Mouse (Mus musculus): ENCODE data around the gene Olfr1350.
"Not testable (repeated sequence)": the region's sequence is repeated elsewhere in the genome, so short reads cannot be mapped to it uniquely, and the experiment has no call there.

Olfr1350 gene

GRCm38 (mm10) chr7:6564541-6564940, at the start of gene Olfr1350:
Gene Olfr1350, plus strand, starts transcription at chr7:6564841.
- no peak for DNase-seq (ENCODE audit: low read depth, low spot score)

DNA sequence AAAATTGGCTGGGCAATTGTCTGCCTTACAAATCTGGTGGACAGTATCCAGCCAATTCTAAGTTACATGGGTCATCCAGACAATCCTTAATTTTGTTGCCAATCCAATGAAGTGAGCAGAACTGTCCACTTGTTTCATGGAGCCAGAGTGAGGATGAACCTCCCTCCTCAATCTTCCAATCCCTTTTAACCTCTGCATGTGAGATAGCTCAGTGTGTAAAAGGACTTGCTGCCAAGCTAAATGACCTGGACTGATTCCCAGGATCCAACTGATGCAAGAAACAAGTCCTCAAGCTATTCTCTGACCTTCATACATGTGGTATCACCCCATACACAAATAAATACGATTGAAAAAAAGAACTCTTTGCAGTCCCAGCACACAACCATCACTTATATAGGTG, 43.0 kb upstream of the Olfr1350 start:
- DNase-seq (ENCODE audit: low read depth, low spot score) = no peak

GRCm38 (mm10) chr7:6522850-6523249, 41.8 kb upstream of the Olfr1350 start, which contains the start of gene Olfr1349:
Gene Olfr1349, minus strand, starts transcription at chr7:6522950.
- no peak for DNase-seq (ENCODE audit: low read depth, low spot score)

- DNase-seq (ENCODE audit: low read depth, low spot score) = no peak
These were observed 39.6 kb upstream of the Olfr1350 start for GRCm38 (mm10) chr7:6525001-6525400.

DNA sequence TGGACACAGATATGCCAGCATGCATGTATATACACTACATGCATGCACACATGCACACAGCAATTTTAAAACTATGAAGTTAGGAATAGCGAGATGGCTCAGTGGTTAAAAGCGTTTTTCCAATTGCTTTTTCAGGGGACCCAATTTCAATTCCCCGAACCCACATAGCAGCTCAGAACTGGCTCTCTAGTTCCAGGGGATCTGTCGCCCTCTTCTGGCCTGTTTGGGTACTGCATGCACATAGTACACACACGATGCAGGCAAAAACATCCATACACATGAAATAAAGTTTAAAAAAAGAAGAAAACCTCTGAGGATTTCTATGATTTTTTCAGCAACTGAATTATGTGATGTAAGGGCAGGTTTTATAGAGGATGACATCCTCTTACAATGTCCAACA, 38.5 kb upstream of the Olfr1350 start:
- peak; percentile 4 for DNase-seq (ENCODE audit: low read depth, low spot score)

DNA sequence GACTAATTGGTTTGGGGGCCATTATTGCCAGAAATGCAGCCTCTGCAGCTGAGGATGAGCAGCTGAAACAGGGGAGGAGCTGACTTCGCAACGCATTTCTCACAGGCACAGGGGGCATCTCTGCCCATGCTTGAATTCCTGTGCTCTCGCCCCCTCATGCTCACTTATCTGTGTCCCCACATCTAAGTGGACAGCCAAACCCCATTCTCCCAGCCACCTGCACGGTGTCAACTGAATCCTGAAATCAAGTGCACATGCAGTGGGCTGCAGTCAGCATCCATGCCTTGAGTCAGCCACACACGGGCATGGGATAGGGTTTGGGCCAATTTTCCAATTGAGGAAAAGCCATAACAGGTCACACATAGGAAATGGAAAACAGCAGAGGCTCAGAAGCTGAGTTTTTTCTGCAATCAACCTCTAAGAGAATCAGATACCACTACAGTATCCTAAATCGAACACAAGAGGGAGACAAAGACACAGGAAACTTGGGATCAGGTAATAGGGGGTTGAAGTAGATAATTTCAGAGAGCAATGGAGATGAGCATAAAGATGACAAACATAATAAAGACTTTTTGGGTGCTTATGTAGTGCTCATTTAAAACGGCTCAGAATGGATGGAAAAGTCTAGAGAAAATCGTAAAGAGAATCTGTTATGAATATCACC, 21.6 kb downstream of the Olfr1350 start:
- peak; percentile 47 for DNase-seq (ENCODE audit: low read depth, low spot score)

GRCm38 (mm10) chr7:6588766-6589165, 24.1 kb downstream of the Olfr1350 start:
- DNase-seq (ENCODE audit: low read depth, low spot score) = not testable (repeated sequence)

DNA sequence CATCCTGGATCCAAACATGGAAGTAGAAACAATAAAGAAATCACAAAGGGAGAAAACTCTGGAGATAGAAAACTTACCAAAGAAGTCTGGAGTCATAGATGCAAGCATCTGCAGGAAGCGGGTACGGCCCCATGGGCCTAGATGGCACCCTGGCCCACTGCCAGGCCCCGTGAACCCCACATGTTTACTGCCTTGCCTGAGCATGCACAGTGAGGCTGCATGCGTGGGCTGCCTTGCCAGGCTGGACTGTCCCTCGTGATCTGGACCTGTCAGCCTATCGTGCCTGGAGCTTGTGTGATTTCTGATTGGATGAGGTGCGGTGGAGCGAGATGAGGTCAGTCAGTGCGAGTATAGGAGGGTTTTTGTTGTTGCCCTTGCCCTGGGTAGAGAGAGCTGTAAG, 38.7 kb downstream of the Olfr1350 start:
- no peak for DNase-seq (ENCODE audit: low read depth, low spot score)

Measured in forelimb bud, embryonic 11.5 days (tissue).